Mouse (Mus musculus) hindbrain, embryonic 13.5 days (tissue): Measurements from ENCODE around the gene Nr1i3. TPM values are rescaled to one million over a fixed set of nuclear protein-coding genes. Genes with fewer than 3 reads are reported as not detected.

Experiments
- ATAC-seq: fragments of 200-750 bp; cut with Nextera tagmentation; 2 replicates; pipeline ENCODE4 v1.8.0; 2017; ENCODE audit warnings: moderate TSS enrichment; ENCODE audit not compliant: low FRiP score
- H3K27ac ChIP-seq: fragments of 300-500 bp; sonication (generic); 2 replicates; pipeline ENCODE4 v1.5.1; 2015; ENCODE audit warnings: inconsistent platforms, mild to moderate bottlenecking, moderate library complexity
- H3K27me3 ChIP-seq: fragments of 300-500 bp; sonication (generic); 2 replicates; pipeline ENCODE4 v1.6.1; 2015; ENCODE audit warnings: mild to moderate bottlenecking, inconsistent platforms
- H3K36me3 ChIP-seq: fragments of 300-500 bp; sonication (generic); 2 replicates; pipeline ENCODE4 v1.6.1; 2015; ENCODE audit warnings: mild to moderate bottlenecking, inconsistent platforms
- H3K4me1 ChIP-seq: fragments of 300-500 bp; sonication (generic); replicated peaks from 2 replicates; pipeline ENCODE4 v1.6.1; 2015; ENCODE audit warnings: inconsistent platforms
- H3K4me2 ChIP-seq: fragments of 300-500 bp; sonication (generic); 2 replicates; pipeline ENCODE4 v1.6.1; 2015; ENCODE audit warnings: inconsistent platforms, mild to moderate bottlenecking, moderate library complexity
- H3K4me3 ChIP-seq: fragments of 300-500 bp; sonication (generic); 2 replicates; pipeline ENCODE4 v1.5.1; 2015; ENCODE audit warnings: mild to moderate bottlenecking, inconsistent platforms
- H3K9ac ChIP-seq: fragments of 300-500 bp; sonication (generic); 2 replicates; pipeline ENCODE4 v1.6.1; 2015; ENCODE audit warnings: mild to moderate bottlenecking, inconsistent platforms
- H3K9me3 ChIP-seq: fragments of 300-500 bp; sonication (generic); 2 replicates; pipeline ENCODE4 v1.6.1; 2016; ENCODE audit warnings: inconsistent platforms
- WGBS: fragments of 180-500 bp; shearing (Covaris S2); methylation state at CpG from one replicate; pipeline ENCODE4 v1.1.7; 2015; 5-methylcytosine and 5-hydroxymethylcytosine counted together
- polyA plus RNA-seq: library from polyadenylated mRNA; unstranded; fragments of >200 nt; fragmentation: Nextera tagmentation; extraction: Ambion mirVana; gene quantifications from 2 replicates; pipeline ENCODE4 v1.2.1, GENCODE M21; 2015

Gene Nr1i3
- polyA plus RNA-seq, 1 experiment from 2014 or later = 0.48 TPM

DNA sequence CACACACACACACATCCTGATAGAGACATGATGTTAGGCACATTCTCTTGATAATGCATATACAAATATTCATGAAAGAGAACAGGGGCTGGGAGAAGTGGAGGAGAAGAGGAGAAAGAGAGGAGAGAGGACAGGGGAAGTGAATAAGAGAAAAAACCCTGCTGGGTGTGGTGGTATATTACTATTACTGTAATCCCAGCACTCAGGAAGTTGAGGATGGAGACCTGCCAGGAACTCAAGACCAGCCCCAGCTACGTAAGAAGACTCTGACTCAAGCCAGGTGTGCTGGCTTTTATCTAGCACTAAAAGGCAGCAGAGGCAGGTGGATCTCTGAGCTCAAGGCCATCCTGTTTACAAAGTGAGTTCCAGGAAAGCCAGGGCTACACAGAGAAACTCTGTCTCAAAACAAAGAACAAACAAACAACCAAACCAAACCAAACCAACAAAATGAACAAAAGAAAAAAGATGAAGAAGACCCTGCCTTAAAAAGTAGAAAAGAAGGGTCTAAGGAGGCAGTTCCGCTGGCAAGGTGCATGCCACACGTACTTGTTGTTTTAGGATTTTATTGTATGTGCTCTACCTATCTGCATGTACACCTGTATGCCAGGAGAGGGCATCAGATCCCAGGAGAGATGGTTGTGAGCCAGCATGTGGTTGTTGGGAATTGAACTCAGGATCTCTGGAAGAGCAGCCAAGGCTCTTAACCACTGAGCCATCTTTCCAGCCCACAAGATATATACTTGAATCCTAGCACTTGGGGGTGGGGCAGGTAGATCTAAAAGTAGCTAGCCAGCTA, 50.1 kb downstream of the Nr1i3 start:
- Histone ChIP-seq H3K9me3 (no peaks in the 10 kb centered on the region), H3K4me3 (no peak overlapping the region), H3K9ac (no peak overlapping the region), H3K4me1 (peaks cover 16% of the 10 kb centered on the region), H3K4me2 (peak overlapping the region; percentile 54; the same call in 1 of the 2 replicates), H3K27me3 (peaks cover 3% of the 10 kb centered on the region; the same call in 1 of the 2 replicates), H3K36me3 (0 out of 2 replicates have a peak, but pooled peaks cover 3% of the 10 kb centered on the region), H3K27ac (peak overlapping the region; percentile 58; the same call in 1 of the 2 replicates)
- ATAC-seq = no peak; the same call in none of the 2 replicates
- WGBS = 80% methylated on average over 3 of the region's 3 CpGs

DNA sequence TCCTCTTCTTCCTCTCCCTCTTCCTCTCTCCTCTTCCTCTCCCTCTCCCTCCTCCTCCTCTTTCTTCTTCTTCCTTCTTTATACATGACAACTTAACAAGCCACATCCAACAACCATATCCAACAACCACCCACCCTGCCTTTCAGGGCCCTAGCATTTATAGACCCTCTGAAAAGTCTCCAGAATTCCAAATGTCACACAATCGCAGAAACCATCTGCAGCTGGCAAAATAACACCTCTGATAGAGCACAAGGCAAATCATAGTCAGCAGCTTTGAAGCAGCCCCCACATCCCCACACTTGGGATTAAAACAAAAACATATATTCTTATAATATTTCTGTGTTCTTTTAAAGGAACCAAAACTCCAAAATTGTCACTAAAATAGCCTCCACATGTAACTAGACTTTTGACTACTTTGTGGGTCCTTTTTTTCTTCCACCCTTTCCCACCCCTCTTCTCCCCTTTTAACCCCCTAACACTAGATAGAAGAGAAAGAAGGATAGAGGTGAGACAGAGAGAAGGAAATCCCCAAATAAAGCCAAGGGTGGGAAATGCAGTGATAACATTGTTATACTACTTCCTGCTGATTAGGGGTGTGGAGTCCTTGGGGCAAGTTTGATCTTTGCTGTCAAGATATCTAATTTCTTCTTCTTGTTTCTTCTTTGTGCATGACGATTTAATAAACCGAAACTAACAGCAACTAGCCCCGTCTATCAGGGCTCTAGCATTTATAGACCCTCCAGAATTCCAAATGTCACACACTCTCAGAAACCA, 52.4 kb downstream of the Nr1i3 start:
- Histone ChIP-seq H3K9me3 (no peaks in the 10 kb centered on the region), H3K27ac (no peak overlapping the region), H3K36me3 (no peaks in the 10 kb centered on the region), H3K27me3 (no peaks in the 10 kb centered on the region), H3K4me1 (peaks cover 28% of the 10 kb centered on the region), H3K9ac (no peak overlapping the region), H3K4me2 (no peak overlapping the region), H3K4me3 (no peak overlapping the region)
- ATAC-seq = no peak
- WGBS = 81% methylated on average over 4 of the region's 4 CpGs

DNA sequence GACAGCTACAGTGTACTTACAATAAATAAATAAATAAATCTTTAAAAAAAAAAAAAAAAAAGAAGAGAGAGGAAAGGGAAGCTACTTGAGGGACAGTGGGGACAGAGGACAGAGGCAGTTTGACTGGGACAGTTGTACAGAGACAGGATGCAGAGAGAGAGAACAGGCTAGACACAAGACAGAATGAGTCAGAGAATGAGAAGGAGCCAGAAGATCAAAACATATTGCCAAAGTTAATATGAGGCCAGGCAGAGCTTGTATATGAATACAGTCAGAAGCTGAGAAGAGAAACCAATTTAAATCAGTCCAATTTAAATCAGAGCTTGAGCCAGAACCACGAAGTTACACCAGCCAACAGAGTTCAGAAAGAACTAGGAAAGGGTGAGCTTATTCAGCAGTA, 54.6 kb downstream of the Nr1i3 start:
- ATAC-seq = no peak
- Histone ChIP-seq H3K27me3 (no peaks in the 10 kb centered on the region), H3K9ac (no peak overlapping the region), H3K9me3 (no peaks in the 10 kb centered on the region), H3K27ac (no peak overlapping the region), H3K4me3 (no peak overlapping the region), H3K4me2 (no peak overlapping the region), H3K4me1 (peaks cover 31% of the 10 kb centered on the region), H3K36me3 (peaks cover 17% of the 10 kb centered on the region)
- 74% methylated on average over 1 of the region's 1 CpGs for WGBS

DNA sequence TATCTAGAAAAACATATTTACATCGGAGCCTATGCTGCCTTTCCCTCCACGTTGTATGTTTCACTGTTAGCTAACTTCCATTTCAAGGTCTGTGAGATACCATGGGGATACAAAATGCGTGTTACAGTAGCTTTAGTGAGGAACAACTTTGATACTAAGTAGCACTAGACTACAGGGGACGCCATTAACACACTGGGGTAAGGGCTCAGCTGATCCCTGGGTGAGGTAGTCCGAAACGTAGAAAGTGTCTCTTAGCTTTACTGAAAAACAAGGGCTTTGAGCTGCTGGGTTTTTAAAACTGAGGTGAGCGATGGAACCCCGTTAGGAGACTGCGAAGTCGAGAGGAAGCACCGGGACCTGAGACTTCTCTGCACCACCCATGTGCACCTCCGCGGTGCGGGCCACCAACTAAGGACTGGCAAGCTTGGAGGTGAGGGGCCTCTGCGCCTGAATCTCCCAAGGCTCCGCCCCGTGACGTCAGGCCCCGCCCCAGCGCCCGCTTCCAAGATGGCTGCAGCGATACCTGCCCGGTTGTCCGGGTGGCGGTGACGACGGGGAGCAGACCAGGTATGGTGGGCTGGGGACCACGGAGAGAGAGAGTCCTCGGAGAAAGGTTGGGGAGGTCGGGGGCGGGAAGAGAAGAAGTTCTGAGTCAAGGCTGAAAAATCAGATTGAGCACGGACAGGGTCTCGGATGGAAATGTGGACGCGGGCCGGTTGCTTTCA, 56.2 kb downstream of the Nr1i3 start, which contains the start of gene B4galt3:
TSS of gene B4galt3 (plus strand) at position 481 of the 725 bp plus-strand sequence.
- H3K27ac ChIP-seq = peak within 1 kb of the TSS; percentile 58
- WGBS = 3% methylated on average over 35 of the region's 36 CpGs

More for the DNA sequence above, 56.2 kb downstream of the Nr1i3 start, which contains the start of gene B4galt3:
- Histone ChIP-seq H3K36me3 (peaks cover 33% of the 10 kb centered on the region), H3K4me3 (peak within 1 kb of the TSS; percentile 67), H3K4me2 (peak within 1 kb of the TSS; percentile 83), H3K4me1 (peaks cover 26% of the 10 kb centered on the region), H3K9ac (peak within 1 kb of the TSS; percentile 85), H3K27me3 (no peaks in the 10 kb centered on the region), H3K9me3 (no peaks in the 10 kb centered on the region)
- peak; percentile 96 for ATAC-seq

Other genes starting within 250 kb of the Nr1i3 start
- 0.32 and 0.61 TPM in 2 replicates for gene Fcgr2b, start 237.4 kb upstream of the Nr1i3 start, polyA plus RNA-seq
- 0.31 TPM in 2 replicates for gene Fcgr4, start 195.1 kb upstream of the Nr1i3 start, polyA plus RNA-seq
- gene Fcgr3, start 149.0 kb upstream of the Nr1i3 start, polyA plus RNA-seq = 8.1 and 10.0 TPM in 2 replicates
- 9.4 and 18.4 TPM in 2 replicates for gene Cfap126, start 100.1 kb upstream of the Nr1i3 start, polyA plus RNA-seq
- 256 and 259 TPM in 2 replicates for gene Sdhc, start 63.4 kb upstream of the Nr1i3 start, polyA plus RNA-seq
- gene Mpz, start 63.3 kb upstream of the Nr1i3 start, polyA plus RNA-seq = 4.9 and 7.9 TPM in 2 replicates
- gene Pcp4l1, start 17.7 kb upstream of the Nr1i3 start, polyA plus RNA-seq = 25.1 and 44.1 TPM in 2 replicates
- 35.4 and 42.4 TPM in 2 replicates for gene Tomm40l, start 8.5 kb downstream of the Nr1i3 start, polyA plus RNA-seq
- 4.4 and 6.0 TPM in 2 replicates for gene Apoa2, start 11.1 kb downstream of the Nr1i3 start, polyA plus RNA-seq
- gene Fcer1g, start 20.4 kb downstream of the Nr1i3 start, polyA plus RNA-seq = 29.4 and 33.8 TPM in 2 replicates
- 4.9 and 5.0 TPM in 2 replicates for gene Adamts4, start 36.5 kb downstream of the Nr1i3 start, polyA plus RNA-seq
- 222 and 228 TPM in 2 replicates for gene Ndufs2, start 37.4 kb downstream of the Nr1i3 start, polyA plus RNA-seq
- gene B4galt3, start 56.4 kb downstream of the Nr1i3 start, polyA plus RNA-seq = 105 and 110 TPM in 2 replicates
- gene Ppox, start 67.2 kb downstream of the Nr1i3 start, polyA plus RNA-seq = 45.0 and 51.1 TPM in 2 replicates
- gene Usp21, start 74.0 kb downstream of the Nr1i3 start, polyA plus RNA-seq = 106 and 107 TPM in 2 replicates
- gene Ufc1, start 81.1 kb downstream of the Nr1i3 start, polyA plus RNA-seq = 125 and 128 TPM in 2 replicates
- gene Dedd, start 115.2 kb downstream of the Nr1i3 start, polyA plus RNA-seq = 51.6 and 52.3 TPM in 2 replicates
- 54.8 and 59.7 TPM in 2 replicates for gene Nit1, start 131.7 kb downstream of the Nr1i3 start, polyA plus RNA-seq
- 164 and 169 TPM in 2 replicates for gene Pfdn2, start 131.7 kb downstream of the Nr1i3 start, polyA plus RNA-seq
- gene Klhdc9, start 146.8 kb downstream of the Nr1i3 start, polyA plus RNA-seq = 2.8 and 3.3 TPM in 2 replicates
- gene Nectin4, start 156.1 kb downstream of the Nr1i3 start, polyA plus RNA-seq = 1.4 and 1.7 TPM in 2 replicates
- gene Arhgap30, start 175.0 kb downstream of the Nr1i3 start, polyA plus RNA-seq = 1.00 and 1.0 TPM in 2 replicates
- gene Usf1, start 197.3 kb downstream of the Nr1i3 start, polyA plus RNA-seq = 202 and 209 TPM in 2 replicates
- 10.0 and 11.7 TPM in 2 replicates for gene Tstd1, start 204.9 kb downstream of the Nr1i3 start, polyA plus RNA-seq
- gene F11r, start 223.6 kb downstream of the Nr1i3 start, polyA plus RNA-seq = 12.2 and 13.3 TPM in 2 replicates